14 mouse cellular contexts compared by ENCODE assay signal in genomic region chr4:150164875-150165274, GRCm38 (mm10). TPM values are rescaled to one million over a fixed set of nuclear protein-coding genes. Genes with fewer than 3 reads are reported as not detected.
DNase-seq lines count a peak whose midpoint lies in the region; ATAC-seq lines count a peak whose summit lies in the region.
"Had no signal": no experiment of that assay in that cellular context is flagged by ENCODE, and none has a peak within 500 bp of the region (broad histone marks: within the 10 kb centered on the region; RNA-seq: fewer than 3 reads in every experiment).

No protein-coding gene starts in this region.

- H3K4me2 ChIP-seq in midbrain, embryonic 14.5 days (ENCODE audit: low read length) = no peak overlapping the region
- no peak overlapping the region for H3K4me2 ChIP-seq in midbrain, embryonic 16.5 days (ENCODE audit: low read length)
- peak overlapping the region; percentile 4; the same call in 1 of the 2 replicates for H3K4me2 ChIP-seq in embryonic facial prominence, embryonic 15.5 days (replicated peaks)
- H3K4me2 ChIP-seq in liver, embryonic 15.5 days = peak overlapping the region; percentile 25; the same call in 1 of the 2 replicates
- H3K4me2 ChIP-seq in neural tube, embryonic 15.5 days = no peak overlapping the region

- H3K36me3 ChIP-seq in midbrain, embryonic 14.5 days (ENCODE audit: control insufficient read depth, insufficient read depth, low read length) = no peaks in the 10 kb centered on the region
- no peaks in the 10 kb centered on the region for H3K36me3 ChIP-seq in midbrain, embryonic 16.5 days (ENCODE audit: control insufficient read depth, insufficient read depth, low read length)
- no peaks in the 10 kb centered on the region for H3K36me3 ChIP-seq in embryonic facial prominence, embryonic 15.5 days
- H3K36me3 ChIP-seq in liver, embryonic 15.5 days (replicated peaks) = no peaks in the 10 kb centered on the region
- no peaks in the 10 kb centered on the region for H3K36me3 ChIP-seq in neural tube, embryonic 15.5 days
- H3K36me3 ChIP-seq: hindbrain, embryonic 10.5 days had no signal

- no peak for ATAC-seq in midbrain, embryonic 14.5 days (ENCODE audit: low FRiP score, low TSS enrichment)
- ATAC-seq in midbrain, embryonic 16.5 days = no peak
- no peak for ATAC-seq in embryonic facial prominence, embryonic 15.5 days (ENCODE audit: insufficient number of reproducible peaks, low FRiP score, low TSS enrichment, low read depth)
- ATAC-seq in liver, embryonic 15.5 days (ENCODE audit: insufficient read depth) = no peak
- ATAC-seq in megakaryocyte, adult 5-6 weeks (ENCODE audit: poor library complexity, severe bottlenecking) = no peak
- no peak for ATAC-seq in neural tube, embryonic 15.5 days (ENCODE audit: low FRiP score)

- H3K27me3 ChIP-seq in midbrain, embryonic 14.5 days (ENCODE audit: control insufficient read depth, insufficient read depth, low read length) = no peaks in the 10 kb centered on the region
- H3K27me3 ChIP-seq in midbrain, embryonic 16.5 days (ENCODE audit: control insufficient read depth, insufficient read depth, low read depth, low read length) = no peaks in the 10 kb centered on the region
- no peaks in the 10 kb centered on the region for H3K27me3 ChIP-seq in embryonic facial prominence, embryonic 15.5 days
- no peaks in the 10 kb centered on the region; the same call in 1 of the 2 replicates for H3K27me3 ChIP-seq in liver, embryonic 15.5 days
- H3K27me3 ChIP-seq in neural tube, embryonic 15.5 days (replicated peaks) = no peaks in the 10 kb centered on the region

- H3K9me3 ChIP-seq in midbrain, embryonic 14.5 days (ENCODE audit: control insufficient read depth, low read length) = no peaks in the 10 kb centered on the region
- no peaks in the 10 kb centered on the region for H3K9me3 ChIP-seq in midbrain, embryonic 16.5 days (replicated peaks; ENCODE audit: control insufficient read depth, low read length, poor library complexity, severe bottlenecking)
- H3K9me3 ChIP-seq in embryonic facial prominence, embryonic 15.5 days (replicated peaks) = no peaks in the 10 kb centered on the region
- H3K9me3 ChIP-seq in liver, embryonic 15.5 days (replicated peaks) = no peaks in the 10 kb centered on the region
- H3K9me3 ChIP-seq in neural tube, embryonic 15.5 days (replicated peaks) = no peaks in the 10 kb centered on the region

- 0 out of 2 replicates have a peak overlapping the region, but pooled peaks have one; percentile 5 for H3K27ac ChIP-seq in midbrain, embryonic 14.5 days (replicated peaks; ENCODE audit: low read depth, low read length)
- H3K27ac ChIP-seq in midbrain, embryonic 16.5 days (ENCODE audit: low read length) = no peak overlapping the region
- no peak overlapping the region for H3K27ac ChIP-seq in embryonic facial prominence, embryonic 15.5 days (replicated peaks)
- no peak overlapping the region for H3K27ac ChIP-seq in liver, embryonic 15.5 days (replicated peaks)
- no peak overlapping the region for H3K27ac ChIP-seq in neural tube, embryonic 15.5 days (replicated peaks)
- H3K27ac ChIP-seq: hindbrain, embryonic 10.5 days had no signal

- H3K4me3 ChIP-seq in midbrain, embryonic 14.5 days (replicated peaks; ENCODE audit: low read depth, low read length) = no peak overlapping the region
- no peak overlapping the region for H3K4me3 ChIP-seq in midbrain, embryonic 16.5 days (ENCODE audit: low read depth, low read length)
- no peak overlapping the region for H3K4me3 ChIP-seq in embryonic facial prominence, embryonic 15.5 days (replicated peaks)
- H3K4me3 ChIP-seq in liver, embryonic 15.5 days (replicated peaks) = no peak overlapping the region
- no peak overlapping the region for H3K4me3 ChIP-seq in neural tube, embryonic 15.5 days (replicated peaks)
- H3K4me3 ChIP-seq: erythroblast, embryonic 14.5 days; hindbrain, embryonic 10.5 days had no signal

- 38% methylated on average over 13 of the region's 13 CpGs for WGBS in midbrain, embryonic 14.5 days
- 41% methylated on average over 13 of the region's 13 CpGs for WGBS in midbrain, embryonic 16.5 days
- WGBS in embryonic facial prominence, embryonic 15.5 days = 36% methylated on average over 13 of the region's 13 CpGs
- 46% methylated on average over 13 of the region's 13 CpGs for WGBS in liver, embryonic 15.5 days (ENCODE audit: insufficient replicate concordance)
- 31% methylated on average over 13 of the region's 13 CpGs for WGBS in neural tube, embryonic 15.5 days

- no peak overlapping the region for H3K9ac ChIP-seq in midbrain, embryonic 14.5 days (replicated peaks; ENCODE audit: low read length)
- H3K9ac ChIP-seq in midbrain, embryonic 16.5 days (ENCODE audit: low read depth, low read length) = no peak overlapping the region
- no peak overlapping the region for H3K9ac ChIP-seq in embryonic facial prominence, embryonic 15.5 days
- H3K9ac ChIP-seq in liver, embryonic 15.5 days = no peak overlapping the region
- H3K9ac ChIP-seq in neural tube, embryonic 15.5 days (replicated peaks) = no peak overlapping the region

- H3K4me1 ChIP-seq in midbrain, embryonic 14.5 days (ENCODE audit: control insufficient read depth, insufficient read depth, low read length) = no peaks in the 10 kb centered on the region
- no peaks in the 10 kb centered on the region for H3K4me1 ChIP-seq in midbrain, embryonic 16.5 days (ENCODE audit: control insufficient read depth, insufficient read depth, low read length)
- H3K4me1 ChIP-seq in embryonic facial prominence, embryonic 15.5 days = no peaks in the 10 kb centered on the region
- 0 out of 2 replicates have a peak, but pooled peaks cover 3% of the 10 kb centered on the region for H3K4me1 ChIP-seq in liver, embryonic 15.5 days (replicated peaks)
- H3K4me1 ChIP-seq in neural tube, embryonic 15.5 days = no peaks in the 10 kb centered on the region

- DNase-seq in midbrain, embryonic 14.5 days = no peak
- no peak for DNase-seq in urinary bladder, postnatal 36 days (ENCODE audit: low spot score in 2 of 2)
- DNase-seq: adrenal gland, adult 8-10 months; cerebellum, adult 11-12 months had no signal

RNA-seq across cellular contexts. Expression of gene Slc2a7, which starts 16.1 kb away (rescaled TPM):
- polyA plus RNA-seq in midbrain, embryonic 14.5 days (2014; fragmentation: Nextera tagmentation; extraction: Ambion mirVana) = not detected in 2 replicates
- not detected in 2 replicates for polyA plus RNA-seq in midbrain, embryonic 16.5 days (2015; fragmentation: Nextera tagmentation; extraction: Ambion mirVana)
- not detected in 2 replicates for polyA plus RNA-seq in embryonic facial prominence, embryonic 15.5 days (2015; fragmentation: Nextera tagmentation; extraction: Ambion mirVana)
- polyA plus RNA-seq in liver, embryonic 15.5 days (2015; fragmentation: Nextera tagmentation; extraction: Ambion mirVana) = 0.10 TPM in 1 of 2 replicates, not detected in the other
- not detected in 2 replicates for total RNA-seq in megakaryocyte, adult 5-6 weeks (2015)
- not detected in 2 replicates for total RNA-seq in megakaryocyte, adult 5-6 weeks (2017)
- polyA plus RNA-seq in neural tube, embryonic 15.5 days (2015; fragmentation: Nextera tagmentation; extraction: Ambion mirVana) = not detected in 2 replicates
- total RNA-seq: adrenal gland, adult 8-10 months; gastrocnemius, adult 8-10 months had no signal
- polyA plus RNA-seq: erythroblast, embryonic 14.5 days; hindbrain, embryonic 10.5 days; limb, embryonic 14.5 days; stomach, embryonic 14.5 days had no signal

RNA-seq across cellular contexts. Expression of gene Car6, which starts 36.3 kb away (rescaled TPM):
- polyA plus RNA-seq in midbrain, embryonic 14.5 days (2014; fragmentation: Nextera tagmentation; extraction: Ambion mirVana) = 0.32 TPM in 1 of 2 replicates, not detected in the other
- polyA plus RNA-seq in midbrain, embryonic 16.5 days (2015; fragmentation: Nextera tagmentation; extraction: Ambion mirVana) = not detected in 2 replicates
- 0.37 and 0.84 TPM in 2 replicates for polyA plus RNA-seq in embryonic facial prominence, embryonic 15.5 days (2015; fragmentation: Nextera tagmentation; extraction: Ambion mirVana)
- polyA plus RNA-seq in liver, embryonic 15.5 days (2015; fragmentation: Nextera tagmentation; extraction: Ambion mirVana) = not detected in 2 replicates
- 0.20 and 0.39 TPM in 2 replicates for total RNA-seq in megakaryocyte, adult 5-6 weeks (2015)
- total RNA-seq in megakaryocyte, adult 5-6 weeks (2017) = not detected in 2 replicates
- polyA plus RNA-seq in neural tube, embryonic 15.5 days (2015; fragmentation: Nextera tagmentation; extraction: Ambion mirVana) = not detected in 2 replicates
- total RNA-seq: gastrocnemius, adult 8-10 months had no signal
- polyA plus RNA-seq: erythroblast, embryonic 14.5 days; stomach, embryonic 14.5 days had no signal

RNA-seq across cellular contexts. Expression of gene Slc2a5, which starts 45.8 kb away (rescaled TPM):
- 1.4 and 1.5 TPM in 2 replicates for polyA plus RNA-seq in midbrain, embryonic 14.5 days (2014; fragmentation: Nextera tagmentation; extraction: Ambion mirVana)
- polyA plus RNA-seq in midbrain, embryonic 16.5 days (2015; fragmentation: Nextera tagmentation; extraction: Ambion mirVana) = 2.1 and 2.9 TPM in 2 replicates
- 1.7 and 2.2 TPM in 2 replicates for polyA plus RNA-seq in embryonic facial prominence, embryonic 15.5 days (2015; fragmentation: Nextera tagmentation; extraction: Ambion mirVana)
- polyA plus RNA-seq in liver, embryonic 15.5 days (2015; fragmentation: Nextera tagmentation; extraction: Ambion mirVana) = 0.21 and 0.30 TPM in 2 replicates
- not detected in 2 replicates for total RNA-seq in megakaryocyte, adult 5-6 weeks (2015)
- 0.11 TPM in 1 of 2 replicates, not detected in the other for total RNA-seq in megakaryocyte, adult 5-6 weeks (2017)
- 2.4 and 2.7 TPM in 2 replicates for polyA plus RNA-seq in neural tube, embryonic 15.5 days (2015; fragmentation: Nextera tagmentation; extraction: Ambion mirVana)
- total RNA-seq: gastrocnemius, adult 8-10 months had no signal
- polyA plus RNA-seq: erythroblast, embryonic 14.5 days had no signal

Comparison
In these comparisons a context has a peak if more than half of its experiments do, and no peak if none do; other contexts are left out.
1. H3K4me2 ChIP-seq: peak in embryonic facial prominence, embryonic 15.5 days (single experiment) and liver, embryonic 15.5 days (single experiment); none in midbrain, embryonic 14.5 days (single experiment), midbrain, embryonic 16.5 days (single experiment) and neural tube, embryonic 15.5 days (single experiment).